Mouse (Mus musculus): ENCODE results near the gene Acp1. TPM values are rescaled to one million over a fixed set of nuclear protein-coding genes. Genes with fewer than 3 reads are reported as not detected.

The Acp1 gene
- polyA plus RNA-seq, 1 experiment from 2014 or later = 88.8 TPM

- H3K4me3 ChIP-seq (ENCODE audit: low read depth, low read length) = no peak overlapping the region
Observed at GRCm38 (mm10) chr12:30851871-30852270, 59.5 kb downstream of the Acp1 start.

GRCm38 (mm10) chr12:30850902-30851301 is 60.5 kb downstream of the Acp1 start:
- Histone ChIP-seq H3K4me3 (ENCODE audit: low read depth, low read length) (no peak overlapping the region), H3K9ac (replicated peaks; ENCODE audit: low read depth) (no peak overlapping the region), H3K27ac (ENCODE audit: low read length) (no peak overlapping the region), H3K27me3 (replicated peaks; ENCODE audit: insufficient read depth, low read length) (no peaks in the 10 kb centered on the region), H3K4me2 (replicated peaks; ENCODE audit: low read depth, low read length) (no peak overlapping the region), H3K4me1 (ENCODE audit: insufficient read depth, low read depth, low read length) (no peaks in the 10 kb centered on the region), H3K9me3 (ENCODE audit: low read length) (no peaks in the 10 kb centered on the region), H3K36me3 (ENCODE audit: insufficient read depth, low read length) (no peaks in the 10 kb centered on the region)
- TF ChIP-seq EP300 (IDR thresholded peaks at IDR 0.05) = no peak
- no peak for TF ChIP-seq CTCF (IDR thresholded peaks at IDR 0.05)
- 21% methylated on average over 2 of the region's 2 CpGs for WGBS
- no peak for ATAC-seq
- peak; percentile 44 for DNase-seq (ENCODE audit: low spot score)

More at GRCm38 (mm10) chr12:30851871-30852270, 59.5 kb downstream of the Acp1 start:
- no peak for TF ChIP-seq EP300 (IDR thresholded peaks at IDR 0.05)
- TF ChIP-seq CTCF (IDR thresholded peaks at IDR 0.05) = no peak
- no peaks in the 10 kb centered on the region for H3K9me3 ChIP-seq (ENCODE audit: low read length)
- H3K36me3 ChIP-seq (ENCODE audit: insufficient read depth, low read length) = no peaks in the 10 kb centered on the region
- 70% methylated on average over 6 of the region's 6 CpGs for WGBS
- DNase-seq (ENCODE audit: low spot score) (no peak), ATAC-seq (no peak)
- H3K4me1 ChIP-seq (ENCODE audit: insufficient read depth, low read depth, low read length) = no peaks in the 10 kb centered on the region
- no peak overlapping the region for H3K9ac ChIP-seq (replicated peaks; ENCODE audit: low read depth)
- no peaks in the 10 kb centered on the region for H3K27me3 ChIP-seq (replicated peaks; ENCODE audit: insufficient read depth, low read length)
- H3K27ac ChIP-seq (ENCODE audit: low read length) = no peak overlapping the region
- no peak overlapping the region for H3K4me2 ChIP-seq (replicated peaks; ENCODE audit: low read depth, low read length)

GRCm38 (mm10) chr12:30848521-30848920 is 62.9 kb downstream of the Acp1 start:
- no peaks in the 10 kb centered on the region for H3K27me3 ChIP-seq (replicated peaks; ENCODE audit: insufficient read depth, low read length)
- no peak for ATAC-seq
- no peak overlapping the region for H3K4me3 ChIP-seq (ENCODE audit: low read depth, low read length)
- H3K9ac ChIP-seq (replicated peaks; ENCODE audit: low read depth) = no peak overlapping the region
- H3K36me3 ChIP-seq (ENCODE audit: insufficient read depth, low read length) = no peaks in the 10 kb centered on the region
- H3K4me1 ChIP-seq (ENCODE audit: insufficient read depth, low read depth, low read length) = no peaks in the 10 kb centered on the region
- no peak overlapping the region for H3K4me2 ChIP-seq (replicated peaks; ENCODE audit: low read depth, low read length)
- no peak for TF ChIP-seq CTCF (IDR thresholded peaks at IDR 0.05)
- no peak for TF ChIP-seq EP300 (IDR thresholded peaks at IDR 0.05)
- no peaks in the 10 kb centered on the region for H3K9me3 ChIP-seq (ENCODE audit: low read length)
- WGBS = 52% methylated on average over 1 of the region's 1 CpGs
- H3K27ac ChIP-seq (ENCODE audit: low read length) = no peak overlapping the region
- peak; percentile 11 for DNase-seq (ENCODE audit: low spot score)

Other genes with a start within 250 kb of the Acp1 start
- 0.08 TPM in 1 of 2 replicates, not detected in the other for gene Alkal2, start 27.3 kb downstream of the Acp1 start, polyA plus RNA-seq (2015; fragmentation: Nextera tagmentation; extraction: Ambion mirVana)
- gene Sh3yl1, start 79 bp upstream of the Acp1 start, polyA plus RNA-seq (2015; fragmentation: Nextera tagmentation; extraction: Ambion mirVana) = 13.9 and 15.0 TPM in 2 replicates
- gene Fam110c, start 162.3 kb upstream of the Acp1 start, polyA plus RNA-seq (2015; fragmentation: Nextera tagmentation; extraction: Ambion mirVana) = 2.7 and 3.1 TPM in 2 replicates

All from lung, postnatal 0 days (tissue).